Mouse (Mus musculus) olfactory bulb, adult 2 months (tissue): Measurements from ENCODE around the gene Lrba. TPM values are rescaled to one million over a fixed set of nuclear protein-coding genes. Genes with fewer than 3 reads are reported as not detected.

Source experiments
- H3K27ac ChIP-seq: fragments of 200-500 bp; 2 replicates; pipeline ENCODE4 v1.5.1; 2012; ENCODE audit warnings: low read depth, low read length; ENCODE audit not compliant: insufficient read depth
- H3K4me1 ChIP-seq: fragments of 200-500 bp; 2 replicates; pipeline ENCODE4 v1.6.1; 2012; ENCODE audit warnings: low read length; ENCODE audit not compliant: control insufficient read depth, insufficient read depth
- H3K4me3 ChIP-seq: fragments of 200-500 bp; 2 replicates; pipeline ENCODE4 v1.5.1; 2012; ENCODE audit warnings: mild to moderate bottlenecking, low read depth, low read length, moderate library complexity; ENCODE audit not compliant: insufficient read depth
- CTCF ChIP-seq: fragments of 200-500 bp; IDR thresholded peaks from 2 replicates; pipeline ENCODE4 v1.5.1; 2012; ENCODE audit warnings: low read depth, mild to moderate bottlenecking, low read length, moderate library complexity; ENCODE audit not compliant: insufficient read depth
- POLR2A ChIP-seq: fragments of 200-500 bp; IDR thresholded peaks from 2 replicates; pipeline ENCODE4 v1.6.1; 2012; ENCODE audit warnings: mild to moderate bottlenecking, low read depth, low read length, moderate library complexity; ENCODE audit not compliant: insufficient read depth
- WGBS: fragments of 180-500 bp; shearing (Covaris S2); methylation state at CpG from one replicate; pipeline ENCODE4 v1.1.7; 2018; 5-methylcytosine and 5-hydroxymethylcytosine counted together
- polyA plus RNA-seq: library from polyadenylated mRNA; stranded (reverse); fragments of >200 nt; gene quantifications from 2 replicates; pipeline ENCODE4 v1.2.4, GENCODE M21; 2012; ENCODE audit warnings: low replicate concordance; ENCODE audit not compliant: missing spikeins, insufficient read depth, insufficient read length

Gene Lrba
- polyA plus RNA-seq, 1 experiment: not detected

DNA sequence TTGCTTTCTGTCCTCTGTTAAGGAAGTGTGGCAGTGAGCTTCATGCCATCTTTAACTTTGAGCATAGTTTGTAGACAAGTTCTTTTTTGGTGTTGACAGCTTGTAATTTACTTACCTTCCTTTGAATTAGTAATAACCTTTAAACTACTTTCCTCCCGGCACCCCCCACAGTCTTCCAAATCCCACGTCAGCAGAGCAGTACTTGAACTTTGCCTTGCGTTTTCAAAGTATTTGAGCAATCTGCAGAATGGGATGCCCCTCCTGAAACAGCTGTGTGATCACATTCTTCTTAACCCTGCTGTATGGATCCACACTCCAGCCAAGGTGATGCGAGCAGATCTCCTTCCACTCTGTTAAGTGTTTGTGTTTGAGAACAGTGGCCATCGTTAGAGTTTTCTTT is 85.7 kb downstream of the Lrba start:
- WGBS: 73% methylated on average over 5 of the region's 5 CpGs
- H3K4me1 ChIP-seq: no peaks in the 10 kb centered on the region
- no peak overlapping the region for H3K27ac ChIP-seq
- no peak overlapping the region for H3K4me3 ChIP-seq
- TF ChIP-seq CTCF (no peak), POLR2A (no peak)

- 41% methylated on average over 1 of the region's 1 CpGs for WGBS
- Histone ChIP-seq H3K27ac (no peak overlapping the region), H3K4me1 (no peaks in the 10 kb centered on the region), H3K4me3 (no peak overlapping the region)
- TF ChIP-seq POLR2A (no peak), CTCF (no peak)
Measured at GRCm38 (mm10) chr3:86311406-86311805, 86.9 kb downstream of the Lrba start.

- no peak overlapping the region for H3K27ac ChIP-seq
- TF ChIP-seq POLR2A: no peak
- TF ChIP-seq CTCF: no peak
- H3K4me1 ChIP-seq: no peaks in the 10 kb centered on the region
- 88% methylated on average over 5 of the region's 5 CpGs for WGBS
- H3K4me3 ChIP-seq: no peak overlapping the region
Measured at GRCm38 (mm10) chr3:86317636-86318035, 93.2 kb downstream of the Lrba start.

DNA sequence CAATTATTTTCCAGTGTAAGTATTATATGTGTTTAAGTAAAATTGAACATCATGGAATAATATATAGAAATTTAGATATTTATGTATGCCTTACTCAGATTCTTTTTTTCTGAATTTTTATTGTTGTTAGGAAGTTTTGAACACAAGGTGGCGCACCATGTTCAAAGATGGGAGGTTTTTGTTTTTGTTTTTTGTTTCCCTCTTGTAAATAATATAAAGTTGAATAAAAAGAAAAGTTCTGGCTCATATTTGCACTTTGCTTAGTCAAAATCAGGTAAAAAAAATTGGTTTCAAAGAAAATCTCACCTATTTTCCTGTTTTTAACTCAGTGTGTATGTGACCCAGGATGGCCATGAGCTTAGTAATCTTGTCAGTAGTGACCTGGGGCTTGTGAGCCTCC is 104.1 kb downstream of the Lrba start:
- no peaks in the 10 kb centered on the region for H3K4me1 ChIP-seq
- no peak for TF ChIP-seq POLR2A
- no peak for TF ChIP-seq CTCF
- H3K27ac ChIP-seq: no peak overlapping the region
- H3K4me3 ChIP-seq: no peak overlapping the region
- WGBS: 34% methylated on average over 1 of the region's 1 CpGs

DNA sequence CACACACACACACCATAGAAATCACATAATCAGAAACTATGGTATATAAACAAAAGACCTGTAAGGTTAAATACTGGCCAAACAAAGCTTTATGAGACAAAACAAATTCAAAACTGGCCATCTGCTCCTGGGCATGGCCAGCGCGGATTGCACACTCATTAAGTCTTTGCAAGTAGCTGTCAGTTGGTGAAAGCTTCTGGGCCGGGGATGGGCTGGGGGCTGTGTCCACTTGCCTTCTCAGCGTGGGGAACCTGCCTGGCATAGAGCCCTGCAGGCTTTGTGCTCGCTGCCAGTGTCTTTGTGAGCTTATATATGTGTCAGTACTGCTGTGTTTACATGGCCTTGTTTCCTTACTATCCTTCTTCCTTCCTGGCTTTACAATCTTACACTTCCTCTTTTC is 118.8 kb downstream of the Lrba start:
- 54% methylated on average over 5 of the region's 5 CpGs for WGBS
- Histone ChIP-seq H3K27ac (no peak overlapping the region), H3K4me3 (no peak overlapping the region), H3K4me1 (no peaks in the 10 kb centered on the region)
- TF ChIP-seq CTCF (no peak), POLR2A (no peak)

GRCm38 (mm10) chr3:86362486-86362885 is 138.0 kb downstream of the Lrba start:
- H3K4me1 ChIP-seq: no peaks in the 10 kb centered on the region
- no peak for TF ChIP-seq CTCF
- TF ChIP-seq POLR2A: no peak
- H3K27ac ChIP-seq: no peak overlapping the region
- H3K4me3 ChIP-seq: no peak overlapping the region
- 51% methylated on average over 5 of the region's 5 CpGs for WGBS

- H3K4me3 ChIP-seq: no peak overlapping the region
- TF ChIP-seq CTCF: no peak
- no peak for TF ChIP-seq POLR2A
- no peaks in the 10 kb centered on the region for H3K4me1 ChIP-seq
- 72% methylated on average over 2 of the region's 2 CpGs for WGBS
- no peak overlapping the region for H3K27ac ChIP-seq
Measured at GRCm38 (mm10) chr3:86371466-86371865, 147.0 kb downstream of the Lrba start.

DNA sequence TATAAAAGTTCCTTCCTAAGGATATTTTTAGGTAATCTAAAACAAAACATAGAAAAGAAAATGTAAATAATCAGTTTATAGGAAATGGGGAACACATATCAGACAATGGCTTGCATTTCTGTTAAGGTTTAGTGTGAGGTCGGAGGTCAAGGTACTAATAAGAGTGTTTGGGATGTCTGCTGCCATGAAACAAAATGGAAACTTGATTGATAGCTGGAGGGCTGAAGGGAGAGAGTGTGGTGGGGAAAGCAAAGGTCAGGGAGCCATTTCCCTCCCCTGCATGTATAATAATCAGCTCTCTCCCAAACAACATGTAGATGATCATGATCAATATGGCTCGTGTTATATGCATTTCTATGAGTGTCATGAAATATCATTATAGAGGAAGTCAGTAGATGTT is 150.8 kb downstream of the Lrba start:
- WGBS: 93% methylated on average over 2 of the region's 2 CpGs
- TF ChIP-seq CTCF: no peak
- no peak for TF ChIP-seq POLR2A
- no peak overlapping the region for H3K27ac ChIP-seq

GRCm38 (mm10) chr3:86382557-86382956 is 158.1 kb downstream of the Lrba start:
- TF ChIP-seq CTCF: no peak
- TF ChIP-seq POLR2A: no peak
- WGBS: 31% methylated on average over 2 of the region's 2 CpGs
- H3K27ac ChIP-seq: no peak overlapping the region

More for the DNA sequence above, 150.8 kb downstream of the Lrba start:
- Histone ChIP-seq H3K4me1 (no peaks in the 10 kb centered on the region), H3K4me3 (no peak overlapping the region)

DNA sequence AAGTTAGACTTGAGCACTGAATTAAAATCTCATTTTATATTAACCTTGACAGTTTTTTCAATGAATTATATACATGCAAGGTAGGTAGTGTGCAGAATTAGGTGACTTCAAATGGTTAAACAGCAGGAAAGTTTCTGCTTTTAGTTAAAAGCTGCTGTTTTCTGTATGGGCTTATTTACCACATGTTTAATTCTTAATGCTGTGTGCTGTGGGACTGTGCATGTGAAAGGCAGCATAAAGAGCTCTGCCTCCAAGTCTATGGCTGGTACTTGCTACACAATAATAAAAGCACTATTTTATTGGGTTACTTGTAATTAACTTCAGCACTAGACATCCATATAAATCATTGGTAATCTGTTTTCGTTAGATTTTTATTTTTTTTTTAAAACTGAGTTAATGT is 160.6 kb downstream of the Lrba start:
- H3K4me3 ChIP-seq: no peak overlapping the region
- TF ChIP-seq CTCF: no peak
- no peak for TF ChIP-seq POLR2A
- WGBS: 79% methylated on average over 1 of the region's 1 CpGs

More at GRCm38 (mm10) chr3:86382557-86382956, 158.1 kb downstream of the Lrba start:
- Histone ChIP-seq H3K4me1 (no peaks in the 10 kb centered on the region), H3K4me3 (no peak overlapping the region)

More for the DNA sequence above, 160.6 kb downstream of the Lrba start:
- H3K27ac ChIP-seq: no peak overlapping the region
- H3K4me1 ChIP-seq: no peaks in the 10 kb centered on the region
